Mouse (Mus musculus) stomach, postnatal 0 days (tissue): Measurements from ENCODE around the gene BC052040. TPM values are rescaled to one million over a fixed set of nuclear protein-coding genes. Genes with fewer than 3 reads are reported as not detected.

Source experiments
- ATAC-seq: fragments of 200-750 bp; cut with Nextera tagmentation; 2 replicates; pipeline ENCODE4 v1.8.0; 2017; ENCODE audit not compliant: low FRiP score, low TSS enrichment
- DNase-seq: peaks from one replicate; pipeline ENCODE4 v3.0.0-alpha.2; 2016; ENCODE audit warnings: low spot score
- H3K27ac ChIP-seq: fragments of 300-500 bp; sonication (generic); replicated peaks from 2 replicates; pipeline ENCODE4 v1.5.1; 2014; ENCODE audit warnings: mild to moderate bottlenecking, control low read depth
- H3K27me3 ChIP-seq: fragments of 300-500 bp; sonication (generic); 2 replicates; pipeline ENCODE4 v1.6.1; 2014; ENCODE audit warnings: low read length; ENCODE audit not compliant: control insufficient read depth, insufficient read depth
- H3K36me3 ChIP-seq: fragments of 300-500 bp; sonication (generic); 2 replicates; pipeline ENCODE4 v1.6.1; 2014; ENCODE audit warnings: low read length, mixed read lengths; ENCODE audit not compliant: control insufficient read depth, insufficient read depth
- H3K4me1 ChIP-seq: fragments of 300-500 bp; sonication (generic); replicated peaks from 2 replicates; pipeline ENCODE4 v1.6.1; 2014; ENCODE audit warnings: antibody characterized with exemption; ENCODE audit not compliant: control insufficient read depth, insufficient read depth
- H3K4me2 ChIP-seq: fragments of 300-500 bp; sonication (generic); replicated peaks from 2 replicates; pipeline ENCODE4 v1.6.1; 2014; ENCODE audit warnings: low read depth, mild to moderate bottlenecking, control low read depth, moderate library complexity
- H3K4me3 ChIP-seq: fragments of 300-500 bp; sonication (generic); 2 replicates; pipeline ENCODE4 v1.5.1; 2014; ENCODE audit warnings: low read depth, low read length, control low read depth
- H3K9ac ChIP-seq: fragments of 300-500 bp; sonication (generic); 2 replicates; pipeline ENCODE4 v1.6.1; 2014; ENCODE audit warnings: mild to moderate bottlenecking, low read length, control low read depth, mixed read lengths
- H3K9me3 ChIP-seq: fragments of 300-500 bp; sonication (generic); 2 replicates; pipeline ENCODE4 v1.6.1; 2016; ENCODE audit warnings: low read length; ENCODE audit not compliant: control insufficient read depth
- CTCF ChIP-seq: IDR thresholded peaks from 2 replicates; pipeline ENCODE4 v1.5.1; 2016; ENCODE audit warnings: antibody characterized with exemption, low read depth, mild to moderate bottlenecking, moderate library complexity
- EP300 ChIP-seq: optimal IDR thresholded peaks from 2 replicates; pipeline ENCODE3; 2016; ENCODE audit warnings: antibody characterized with exemption
- WGBS: fragments of 180-500 bp; shearing (Covaris S2); extraction: QIAGEN DNeasy Blood & Tissue Kit; methylation state at CpG from one replicate; pipeline ENCODE4 v1.1.7; 2014; 5-methylcytosine and 5-hydroxymethylcytosine counted together
- polyA plus RNA-seq: library from polyadenylated mRNA; unstranded; fragments of >200 nt; fragmentation: Nextera tagmentation; extraction: Ambion mirVana; gene quantifications from 2 replicates; pipeline ENCODE4 v1.2.1, GENCODE M21; 2015

Gene BC052040
- polyA plus RNA-seq, 1 experiment from 2014 or later, result 3.8 TPM

- Histone ChIP-seq H3K27ac (no peak overlapping the region), H3K36me3 (no peaks in the 10 kb centered on the region), H3K9ac (no peak overlapping the region), H3K4me3 (no peak overlapping the region), H3K27me3 (no peaks in the 10 kb centered on the region), H3K4me1 (no peaks in the 10 kb centered on the region), H3K9me3 (no peaks in the 10 kb centered on the region), H3K4me2 (no peak overlapping the region)
- 81% methylated on average over 4 of the region's 4 CpGs for WGBS
- DNase-seq (no peak), ATAC-seq (no peak)
- TF ChIP-seq EP300 (no peak), CTCF (no peak)
These were observed 38.3 kb upstream of the BC052040 start for GRCm38 (mm10) chr2:115543212-115543611.

GRCm38 (mm10) chr2:115551901-115552300, 29.6 kb upstream of the BC052040 start:
- no peak for TF ChIP-seq EP300
- TF ChIP-seq CTCF, result no peak
- Histone ChIP-seq H3K4me1 (no peaks in the 10 kb centered on the region), H3K4me2 (no peak overlapping the region), H3K36me3 (no peaks in the 10 kb centered on the region), H3K27me3 (no peaks in the 10 kb centered on the region), H3K4me3 (no peak overlapping the region), H3K9ac (no peak overlapping the region), H3K27ac (no peak overlapping the region), H3K9me3 (no peaks in the 10 kb centered on the region)
- ATAC-seq (no peak), DNase-seq (no peak)
- WGBS, result 75% methylated on average over 3 of the region's 3 CpGs

GRCm38 (mm10) chr2:115562155-115562827, 19.2 kb upstream of the BC052040 start:
- WGBS, result 68% methylated on average over 3 of the region's 3 CpGs
- no peak for ATAC-seq

GRCm38 (mm10) chr2:115563436-115564093, 18.0 kb upstream of the BC052040 start:
- Histone ChIP-seq H3K27ac (no peak overlapping the region), H3K4me2 (no peak overlapping the region), H3K9me3 (no peaks in the 10 kb centered on the region), H3K27me3 (no peaks in the 10 kb centered on the region), H3K4me1 (no peaks in the 10 kb centered on the region), H3K4me3 (no peak overlapping the region), H3K36me3 (no peaks in the 10 kb centered on the region), H3K9ac (no peak overlapping the region)
- TF ChIP-seq CTCF, result no peak
- no peak for TF ChIP-seq EP300
- DNase-seq (no peak), ATAC-seq (no peak)
- 72% methylated on average over 6 of the region's 6 CpGs for WGBS

More at GRCm38 (mm10) chr2:115562155-115562827, 19.2 kb upstream of the BC052040 start:
- Histone ChIP-seq H3K27me3 (no peaks in the 10 kb centered on the region), H3K27ac (no peak overlapping the region), H3K4me3 (no peak overlapping the region), H3K4me1 (no peaks in the 10 kb centered on the region), H3K9ac (no peak overlapping the region), H3K4me2 (no peak overlapping the region), H3K9me3 (no peaks in the 10 kb centered on the region), H3K36me3 (no peaks in the 10 kb centered on the region)
- DNase-seq, result no peak
- TF ChIP-seq CTCF, result no peak
- no peak for TF ChIP-seq EP300

- Histone ChIP-seq H3K4me1 (no peaks in the 10 kb centered on the region; the same call in 1 of the 2 replicates), H3K27me3 (no peaks in the 10 kb centered on the region), H3K4me3 (no peak overlapping the region), H3K27ac (no peak overlapping the region), H3K4me2 (no peak overlapping the region), H3K9ac (no peak overlapping the region), H3K36me3 (no peaks in the 10 kb centered on the region), H3K9me3 (no peaks in the 10 kb centered on the region)
- 77% methylated on average over 1 of the region's 1 CpGs for WGBS
- ATAC-seq, result no peak
- TF ChIP-seq EP300, result no peak
- no peak for TF ChIP-seq CTCF
- no peak for DNase-seq
These were observed 9.5 kb upstream of the BC052040 start for GRCm38 (mm10) chr2:115571996-115572395.

- Histone ChIP-seq H3K4me3 (no peak overlapping the region), H3K27me3 (no peaks in the 10 kb centered on the region), H3K36me3 (no peaks in the 10 kb centered on the region), H3K27ac (no peak overlapping the region), H3K4me1 (no peaks in the 10 kb centered on the region; the same call in 1 of the 2 replicates), H3K9me3 (no peaks in the 10 kb centered on the region), H3K9ac (no peak overlapping the region), H3K4me2 (no peak overlapping the region)
- DNase-seq (no peak), ATAC-seq (no peak)
- 53% methylated on average over 5 of the region's 5 CpGs for WGBS
- no peak for TF ChIP-seq EP300
- TF ChIP-seq CTCF, result no peak
These were observed 6.7 kb upstream of the BC052040 start for GRCm38 (mm10) chr2:115574802-115575201.
